ENCODE assay signal across 27 mouse cellular contexts in genomic region chr4:141400171-141400570, GRCm38 (mm10). TPM values are rescaled to one million over a fixed set of nuclear protein-coding genes. Genes with fewer than 3 reads are reported as not detected.
DNase-seq lines count a peak whose midpoint lies in the region; ATAC-seq and TF ChIP-seq lines count a peak whose summit lies in the region.
"Had no signal": no experiment of that assay in that cellular context is flagged by ENCODE, and none has a peak within 500 bp of the region (broad histone marks: within the 10 kb centered on the region; RNA-seq: fewer than 3 reads in every experiment).

No protein-coding gene starts in this region.

- H3K27me3 ChIP-seq in kidney, adult 2 months (replicated peaks; ENCODE audit: control insufficient read depth, insufficient read depth, low read length), result no peaks in the 10 kb centered on the region
- no peaks in the 10 kb centered on the region for H3K27me3 ChIP-seq in lung, embryonic 14.5 days (ENCODE audit: insufficient read depth, low read length)
- H3K27me3 ChIP-seq: embryonic facial prominence, embryonic 15.5 days had no signal

- WGBS in kidney, adult 2 months, result 42% methylated on average over 15 of the region's 15 CpGs
- 80% methylated on average over 15 of the region's 15 CpGs for WGBS in lung, embryonic 14.5 days

- TF ChIP-seq POLR2A in kidney, adult 2 months (IDR thresholded peaks at IDR 0.05; ENCODE audit: low read depth, low read length), result no peak

- no peaks in the 10 kb centered on the region for H3K9me3 ChIP-seq in lung, embryonic 14.5 days (ENCODE audit: low read depth, low read length)
- H3K9me3 ChIP-seq: embryonic facial prominence, embryonic 12.5 days; embryonic facial prominence, embryonic 15.5 days; hindbrain, embryonic 12.5 days; hindbrain, embryonic 15.5 days had no signal

- H3K27ac ChIP-seq in kidney, adult 2 months (ENCODE audit: insufficient read depth, low read depth, low read length), result peak overlapping the region; percentile 42; the same call in 1 of the 2 replicates
- H3K27ac ChIP-seq in lung, embryonic 14.5 days (ENCODE audit: low read depth), result no peak overlapping the region
- H3K27ac ChIP-seq: embryonic facial prominence, embryonic 12.5 days; embryonic facial prominence, embryonic 15.5 days; gastrocnemius, adult 2 months; hindbrain, embryonic 12.5 days; hindbrain, embryonic 15.5 days had no signal

- no peaks in the 10 kb centered on the region for H3K4me1 ChIP-seq in kidney, adult 2 months (ENCODE audit: control insufficient read depth, insufficient read depth, low read length)
- no peaks in the 10 kb centered on the region for H3K4me1 ChIP-seq in lung, embryonic 14.5 days (ENCODE audit: insufficient read depth)

- no peak for ATAC-seq in lung, embryonic 14.5 days (ENCODE audit: insufficient read depth)
- ATAC-seq: activated CD4-positive, CD25-positive, alpha-beta regulatory T cell, adult 4 months; CD4-positive, CD25-positive, alpha-beta regulatory T cell, adult 4 months; forebrain, embryonic 14.5 days; forebrain, postnatal 0 days had no signal

- no peak overlapping the region for H3K4me2 ChIP-seq in lung, embryonic 14.5 days
- H3K4me2 ChIP-seq: embryonic facial prominence, embryonic 12.5 days; embryonic facial prominence, embryonic 15.5 days; heart, embryonic 11.5 days; hindbrain, embryonic 12.5 days; hindbrain, embryonic 15.5 days had no signal

- H3K36me3 ChIP-seq in kidney, adult 2 months (ENCODE audit: control insufficient read depth, insufficient read depth, low read length), result no peaks in the 10 kb centered on the region
- no peaks in the 10 kb centered on the region for H3K36me3 ChIP-seq in lung, embryonic 14.5 days (ENCODE audit: insufficient read depth)
- H3K36me3 ChIP-seq: embryonic facial prominence, embryonic 12.5 days; embryonic facial prominence, embryonic 15.5 days; hindbrain, embryonic 12.5 days; hindbrain, embryonic 15.5 days had no signal

- peak; percentile 85 for DNase-seq in kidney, adult 2 months
- DNase-seq in kidney, postnatal 10 days, result no peak
- DNase-seq in lung, embryonic 14.5 days, result peak; percentile 13
- DNase-seq in lung, postnatal 14 days, result no peak
- peak; percentile 76 to 78 for DNase-seq in kidney, postnatal 36 days
- DNase-seq in MN1 (ENCODE audit: low spot score), result no peak
- DNase-seq: adrenal gland, adult 8-10 months; adrenal gland, postnatal 25 days; cerebellum, adult 11-12 months; cerebellum, adult 8-10 months; cerebellum, postnatal 10 days; forebrain, postnatal 0 days; gastrocnemius, adult 2 months; gastrocnemius, postnatal 14 days; heart, adult 11 months had no signal

- H3K4me3 ChIP-seq in kidney, adult 2 months (ENCODE audit: insufficient read depth, low read depth, low read length), result peak overlapping the region; percentile 7; the same call in 1 of the 2 replicates
- H3K4me3 ChIP-seq in lung, embryonic 14.5 days (ENCODE audit: low read depth, low read length), result no peak overlapping the region
- H3K4me3 ChIP-seq: embryonic facial prominence, embryonic 12.5 days; embryonic facial prominence, embryonic 15.5 days; gastrocnemius, adult 2 months; hindbrain, embryonic 12.5 days; hindbrain, embryonic 15.5 days had no signal

- TF ChIP-seq CTCF in kidney, adult 2 months (conservative IDR thresholded peaks at IDR 0.05; ENCODE audit: insufficient read depth, insufficient read length, low read depth, low read length), result no peak
- TF ChIP-seq CTCF in lung, embryonic 14.5 days (IDR thresholded peaks at IDR 0.05; ENCODE audit: low read depth), result no peak

- no peak overlapping the region for H3K9ac ChIP-seq in lung, embryonic 14.5 days
- H3K9ac ChIP-seq: embryonic facial prominence, embryonic 12.5 days; embryonic facial prominence, embryonic 15.5 days; forebrain, postnatal 0 days; hindbrain, embryonic 12.5 days; hindbrain, embryonic 15.5 days had no signal

RNA-seq across cellular contexts. Expression of gene Clcnka, which starts 1.6 kb away (rescaled TPM):
- polyA plus RNA-seq in kidney, adult 2 months (2012; rRNA removed), result 99.3 and 105 TPM in 2 replicates
- polyA plus RNA-seq in lung, embryonic 14.5 days (2014; fragmentation: Nextera tagmentation; extraction: Ambion mirVana), result 0.31 and 0.80 TPM in 2 replicates
- polyA plus RNA-seq: activated CD4-positive, CD25-positive, alpha-beta regulatory T cell, adult 4 months; C2C12; CD4-positive, CD25-positive, alpha-beta regulatory T cell, adult 4 months; forebrain, embryonic 14.5 days; heart, embryonic 14.5 days; heart, postnatal 0 days had no signal

RNA-seq across cellular contexts. Expression of gene Clcnkb, which starts 15.6 kb away (rescaled TPM):
- 286 and 318 TPM in 2 replicates for polyA plus RNA-seq in kidney, adult 2 months (2012; rRNA removed)
- not detected in 2 replicates for polyA plus RNA-seq in lung, embryonic 14.5 days (2014; fragmentation: Nextera tagmentation; extraction: Ambion mirVana)
- polyA plus RNA-seq: activated CD4-positive, CD25-positive, alpha-beta regulatory T cell, adult 4 months; C2C12; CD4-positive, CD25-positive, alpha-beta regulatory T cell, adult 4 months; embryonic facial prominence, embryonic 12.5 days; embryonic facial prominence, embryonic 15.5 days; forebrain, embryonic 11.5 days; forebrain, embryonic 14.5 days; forebrain, postnatal 0 days; hindbrain, embryonic 12.5 days; hindbrain, embryonic 15.5 days had no signal

RNA-seq across cellular contexts. Expression of gene Hspb7, which starts 20.4 kb away (rescaled TPM):
- polyA plus RNA-seq in kidney, adult 2 months (2012; rRNA removed), result 2.9 and 9.5 TPM in 2 replicates
- polyA plus RNA-seq in lung, embryonic 14.5 days (2014; fragmentation: Nextera tagmentation; extraction: Ambion mirVana), result 0.80 and 3.2 TPM in 2 replicates
- polyA plus RNA-seq: activated CD4-positive, CD25-positive, alpha-beta regulatory T cell, adult 4 months; CD4-positive, CD25-positive, alpha-beta regulatory T cell, adult 4 months; embryonic facial prominence, embryonic 12.5 days; forebrain, embryonic 11.5 days; forebrain, embryonic 14.5 days; forebrain, postnatal 0 days; hindbrain, embryonic 12.5 days; hindbrain, embryonic 15.5 days had no signal

RNA-seq across cellular contexts. Expression of gene Fam131c, which starts 32.2 kb away (rescaled TPM):
- 1.8 and 2.0 TPM in 2 replicates for polyA plus RNA-seq in kidney, adult 2 months (2012; rRNA removed)
- polyA plus RNA-seq in lung, embryonic 14.5 days (2014; fragmentation: Nextera tagmentation; extraction: Ambion mirVana), result 3.2 and 4.2 TPM in 2 replicates
- polyA plus RNA-seq: activated CD4-positive, CD25-positive, alpha-beta regulatory T cell, adult 4 months; CD4-positive, CD25-positive, alpha-beta regulatory T cell, adult 4 months had no signal

RNA-seq across cellular contexts. Expression of gene Srarp, which starts 35.7 kb away (rescaled TPM):
- polyA plus RNA-seq in kidney, adult 2 months (2012; rRNA removed), result 0.11 and 0.14 TPM in 2 replicates
- not detected in 2 replicates for polyA plus RNA-seq in lung, embryonic 14.5 days (2014; fragmentation: Nextera tagmentation; extraction: Ambion mirVana)
- polyA plus RNA-seq: activated CD4-positive, CD25-positive, alpha-beta regulatory T cell, adult 4 months; C2C12; CD4-positive, CD25-positive, alpha-beta regulatory T cell, adult 4 months; embryonic facial prominence, embryonic 12.5 days; embryonic facial prominence, embryonic 15.5 days; forebrain, embryonic 11.5 days; heart, embryonic 11.5 days; heart, embryonic 14.5 days; heart, postnatal 0 days; hindbrain, embryonic 12.5 days had no signal

Comparison
In these comparisons a context has a peak if more than half of its experiments do, and no peak if none do; other contexts are left out.
1. DNase-seq: peak in kidney, adult 2 months (single experiment), lung, embryonic 14.5 days (single experiment) and kidney, postnatal 36 days (2 of 2); none in kidney, postnatal 10 days (single experiment), lung, postnatal 14 days (single experiment) and MN1 (single experiment).
2. RNA of gene Clcnka, which starts 1.6 kb away (polyA plus RNA-seq): 99.3 to 105 TPM in kidney, adult 2 months; 0.31 to 0.80 TPM in lung, embryonic 14.5 days; every median in the first group is over 10 times any median in the second.
3. RNA of gene Clcnkb, which starts 15.6 kb away (polyA plus RNA-seq): 286 to 318 TPM in kidney, adult 2 months; not detected in lung, embryonic 14.5 days; every median in the first group is over 100 times any median in the second.